8 mouse cellular contexts compared by ENCODE assay signal in genomic region chr13:107903150-107903959, GRCm38 (mm10).
DNase-seq lines count a peak whose midpoint lies in the region; ATAC-seq lines count a peak whose summit lies in the region.

No protein-coding gene starts in this region.

- no peaks in the 10 kb centered on the region for H3K36me3 ChIP-seq in lung, embryonic 16.5 days (ENCODE audit: control insufficient read depth, insufficient read depth, low read length)
- no peaks in the 10 kb centered on the region for H3K36me3 ChIP-seq in stomach, embryonic 16.5 days (ENCODE audit: control insufficient read depth, insufficient read depth, low read length)

- WGBS in lung, embryonic 16.5 days: 29% methylated on average over 9 of the region's 9 CpGs
- WGBS in stomach, embryonic 16.5 days: 27% methylated on average over 9 of the region's 9 CpGs

- H3K9ac ChIP-seq in lung, embryonic 16.5 days (ENCODE audit: low read length): no peak overlapping the region
- no peak overlapping the region for H3K9ac ChIP-seq in stomach, embryonic 16.5 days (ENCODE audit: low read length)

- no peak overlapping the region for H3K4me3 ChIP-seq in lung, embryonic 16.5 days (ENCODE audit: low read length)
- H3K4me3 ChIP-seq in stomach, embryonic 16.5 days (replicated peaks; ENCODE audit: low read length): no peak overlapping the region

- H3K27ac ChIP-seq in lung, embryonic 16.5 days (ENCODE audit: low read length): peak overlapping the region; percentile 41
- H3K27ac ChIP-seq in stomach, embryonic 16.5 days (ENCODE audit: low read length): peak overlapping the region; percentile 42

- H3K4me1 ChIP-seq in lung, embryonic 16.5 days (replicated peaks; ENCODE audit: control insufficient read depth, insufficient read depth, low read length): peaks cover 14% of the 10 kb centered on the region; the same call in 1 of the 2 replicates
- H3K4me1 ChIP-seq in stomach, embryonic 16.5 days (ENCODE audit: control insufficient read depth, insufficient read depth, low read length): peaks cover 5% of the 10 kb centered on the region; the same call in 1 of the 2 replicates

- no peaks in the 10 kb centered on the region for H3K27me3 ChIP-seq in lung, embryonic 16.5 days (ENCODE audit: control insufficient read depth, insufficient read depth, low read depth, low read length)
- no peaks in the 10 kb centered on the region for H3K27me3 ChIP-seq in stomach, embryonic 16.5 days (ENCODE audit: control insufficient read depth, insufficient read depth, low read length)

- no peaks in the 10 kb centered on the region for H3K9me3 ChIP-seq in lung, embryonic 16.5 days (ENCODE audit: control insufficient read depth, low read length)
- no peaks in the 10 kb centered on the region for H3K9me3 ChIP-seq in stomach, embryonic 16.5 days (replicated peaks; ENCODE audit: control insufficient read depth, low read length)

- H3K4me2 ChIP-seq in lung, embryonic 16.5 days (ENCODE audit: low read depth, low read length): no peak overlapping the region
- no peak overlapping the region for H3K4me2 ChIP-seq in stomach, embryonic 16.5 days (ENCODE audit: low read depth, low read length)

- peak; percentile 92 to 95 for ATAC-seq in hematopoietic stem cell, adult 5-6 weeks (replicated peaks in 1 of 2; ENCODE audit: insufficient read depth in 1 of 2, low FRiP score in 2 of 2, low TSS enrichment in 1 of 2, low read depth in 1 of 2, poor library complexity in 2 of 2, severe bottlenecking in 2 of 2)
- ATAC-seq in lung, embryonic 16.5 days (ENCODE audit: low read depth): peak; percentile 80
- peak; percentile 49; the same call in 1 of the 2 replicates for ATAC-seq in stomach, embryonic 16.5 days (ENCODE audit: insufficient read depth, low FRiP score)

- DNase-seq in CD4-positive, CD25-positive, alpha-beta regulatory T cell, adult 2 months (ENCODE audit: low read depth, low spot score): peak; percentile 65
- DNase-seq in T-cell, adult 2 months (ENCODE audit: low spot score): peak; percentile 78
- DNase-seq in frontal cortex, postnatal 36 days (ENCODE audit: low spot score in 2 of 2): no peak
- DNase-seq in layer of hippocampus, postnatal 25 days (ENCODE audit: extremely low spot score in 1 of 2, low spot score in 1 of 2): no peak
- DNase-seq in urinary bladder, adult 2 months (ENCODE audit: low spot score): no peak

Comparison
In these comparisons a context has a peak if more than half of its experiments do, and no peak if none do; other contexts are left out.
1. DNase-seq: peak in CD4-positive, CD25-positive, alpha-beta regulatory T cell, adult 2 months (single experiment) and T-cell, adult 2 months (single experiment); none in frontal cortex, postnatal 36 days (0 of 2), layer of hippocampus, postnatal 25 days (0 of 2) and urinary bladder, adult 2 months (single experiment).
2. Peak in every context shown above with its lines, with median percentiles within 50 percentile points of each other: ATAC-seq.